Mouse (Mus musculus): ENCODE results near the gene Cst13. TPM values are rescaled to one million over a fixed set of nuclear protein-coding genes. Genes with fewer than 3 reads are reported as not detected.

The Cst13 gene
- polyA plus RNA-seq, 1 experiment = not detected

DNA sequence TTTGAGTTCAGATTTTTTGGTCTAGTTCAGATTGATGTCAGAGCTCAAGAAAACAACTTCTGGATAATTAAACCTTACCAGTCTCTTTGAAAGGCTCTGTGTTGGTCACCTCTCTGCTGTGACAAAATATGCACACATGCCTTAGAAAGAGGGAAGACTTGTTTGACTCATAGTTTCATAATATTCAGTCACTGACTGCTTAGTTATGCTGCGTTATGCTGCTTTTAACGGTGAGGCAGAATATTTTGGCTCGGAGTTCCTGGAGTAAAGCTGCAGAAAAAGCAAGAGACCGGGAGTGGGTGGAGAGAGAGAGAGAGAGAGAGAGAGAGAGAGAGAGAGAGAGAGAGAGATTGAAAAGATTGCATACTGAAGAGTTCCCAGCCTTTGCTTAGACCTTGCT, 41.1 kb downstream of the Cst13 start:
- TF ChIP-seq CTCF (IDR thresholded peaks at IDR 0.05; ENCODE audit: extremely low read depth, insufficient read length, insufficient replicate concordance, low read depth, low read length) (no peak), POLR2A (IDR thresholded peaks at IDR 0.05; ENCODE audit: low read depth, low read length) (no peak)
- Histone ChIP-seq H3K27me3 (ENCODE audit: control insufficient read depth, insufficient read depth, low read length) (no peaks in the 10 kb centered on the region), H3K36me3 (ENCODE audit: control insufficient read depth, insufficient read depth, low read length) (no peaks in the 10 kb centered on the region), H3K4me3 (ENCODE audit: low read depth, low read length) (no peak overlapping the region), H3K4me1 (ENCODE audit: control insufficient read depth, insufficient read depth, insufficient read length, low read length) (no peaks in the 10 kb centered on the region), H3K27ac (ENCODE audit: insufficient read depth, low read depth, low read length) (no peak overlapping the region; the same call in 1 of the 2 replicates)
- 79% methylated on average over 4 of the region's 4 CpGs for WGBS

DNA sequence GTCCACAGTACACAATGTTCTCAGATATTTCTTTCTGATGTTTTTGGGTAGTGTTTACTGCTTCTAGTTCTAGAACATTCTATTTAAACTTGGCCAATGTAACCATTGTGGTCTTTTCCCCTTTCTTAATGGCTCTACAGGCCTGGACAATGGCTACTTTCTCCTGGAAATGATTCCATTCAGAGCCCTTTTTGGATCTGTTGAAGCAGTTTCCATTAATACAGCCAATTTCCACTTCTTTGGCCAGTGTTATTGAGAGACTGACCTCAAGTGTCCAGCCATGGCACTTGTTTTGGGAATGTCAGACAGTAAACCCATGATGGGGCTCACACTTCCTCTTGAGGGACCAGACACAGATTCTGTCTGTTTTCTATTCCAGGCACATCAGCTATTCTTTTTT, 41.8 kb downstream of the Cst13 start:
- Histone ChIP-seq H3K27ac (ENCODE audit: insufficient read depth, low read depth, low read length) (no peak overlapping the region), H3K4me3 (ENCODE audit: low read depth, low read length) (no peak overlapping the region), H3K36me3 (ENCODE audit: control insufficient read depth, insufficient read depth, low read length) (no peaks in the 10 kb centered on the region), H3K27me3 (ENCODE audit: control insufficient read depth, insufficient read depth, low read length) (no peaks in the 10 kb centered on the region), H3K4me1 (ENCODE audit: control insufficient read depth, insufficient read depth, insufficient read length, low read length) (no peaks in the 10 kb centered on the region)
- TF ChIP-seq CTCF (IDR thresholded peaks at IDR 0.05; ENCODE audit: extremely low read depth, insufficient read length, insufficient replicate concordance, low read depth, low read length) (no peak), POLR2A (IDR thresholded peaks at IDR 0.05; ENCODE audit: low read depth, low read length) (no peak)

DNA sequence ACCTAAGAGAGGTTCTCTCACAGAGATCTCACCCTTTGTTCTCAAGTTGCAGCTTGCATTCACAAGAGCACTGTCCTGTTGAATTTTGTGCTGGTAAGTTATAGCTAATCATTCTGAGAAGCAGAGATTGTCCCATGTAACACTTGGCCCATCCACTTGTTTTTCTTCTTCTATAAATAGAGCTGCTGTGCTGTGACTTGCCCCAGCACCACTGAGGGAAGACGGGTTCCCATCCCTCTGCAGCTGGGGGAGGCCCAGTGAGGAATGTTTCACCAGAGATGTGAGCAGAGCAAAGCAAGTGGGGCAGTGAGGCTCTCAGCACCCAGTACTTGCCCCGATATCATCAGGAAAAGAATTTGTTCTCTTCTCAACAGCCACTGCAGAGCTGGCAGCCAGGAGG, 45.1 kb downstream of the Cst13 start, which contains the start of gene 9230104L09Rik:
9230104L09Rik (minus strand) TSS at position 73 of the 400 bp plus-strand sequence.
- 46% methylated on average over 2 of the region's 2 CpGs for WGBS
- Histone ChIP-seq H3K4me1 (ENCODE audit: control insufficient read depth, insufficient read depth, insufficient read length, low read length) (no peaks in the 10 kb centered on the region), H3K27me3 (ENCODE audit: control insufficient read depth, insufficient read depth, low read length) (no peaks in the 10 kb centered on the region), H3K4me3 (ENCODE audit: low read depth, low read length) (no peak within 1 kb of the TSS), H3K36me3 (ENCODE audit: control insufficient read depth, insufficient read depth, low read length) (no peaks in the 10 kb centered on the region), H3K27ac (ENCODE audit: insufficient read depth, low read depth, low read length) (no peak within 1 kb of the TSS)
- TF ChIP-seq POLR2A (IDR thresholded peaks at IDR 0.05; ENCODE audit: low read depth, low read length) = no peak
- TF ChIP-seq CTCF (IDR thresholded peaks at IDR 0.05; ENCODE audit: extremely low read depth, insufficient read length, insufficient replicate concordance, low read depth, low read length) = no peak

DNA sequence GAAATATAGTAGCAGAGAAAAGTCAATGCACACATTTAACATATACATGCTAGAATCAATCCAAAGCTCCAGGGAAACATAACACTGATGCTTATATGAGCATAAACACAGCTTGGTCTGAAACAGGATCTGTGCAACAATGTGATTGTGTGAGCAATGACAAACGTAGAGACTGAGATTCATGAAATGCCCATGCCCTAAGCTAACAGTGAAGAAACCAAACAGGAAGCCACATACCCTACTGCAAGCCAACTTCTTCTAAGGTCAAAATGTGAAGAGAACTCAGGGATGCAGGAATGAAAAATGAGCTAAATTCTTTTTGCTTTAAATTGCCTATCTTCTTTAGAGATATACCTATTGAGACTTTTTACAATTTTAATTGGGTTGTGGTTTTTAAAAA, 49.1 kb downstream of the Cst13 start:
- 58% methylated on average over 1 of the region's 1 CpGs for WGBS
- H3K27ac ChIP-seq (ENCODE audit: insufficient read depth, low read depth, low read length) = no peak overlapping the region

DNA sequence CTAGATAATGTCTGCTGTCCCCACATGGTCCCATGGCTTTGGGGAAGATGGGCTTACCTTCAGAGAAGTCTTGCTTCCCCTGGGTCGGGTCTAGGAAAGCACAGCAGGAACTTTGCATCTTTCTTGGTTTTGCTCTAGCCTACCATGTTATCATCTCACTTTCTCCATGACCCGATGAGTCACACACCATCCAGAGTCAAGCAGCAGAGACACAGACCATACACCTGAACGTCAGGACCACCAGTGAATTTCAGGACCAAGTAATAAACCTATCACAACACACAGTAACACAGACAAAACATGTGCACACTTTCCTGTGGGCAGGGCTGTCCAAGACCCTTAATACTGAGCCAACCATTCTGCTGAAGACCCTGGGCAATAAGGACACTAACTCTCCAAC, 50.6 kb downstream of the Cst13 start:
- WGBS = 82% methylated on average over 3 of the region's 3 CpGs
- H3K27me3 ChIP-seq (ENCODE audit: control insufficient read depth, insufficient read depth, low read length) = no peaks in the 10 kb centered on the region
- H3K4me1 ChIP-seq (ENCODE audit: control insufficient read depth, insufficient read depth, insufficient read length, low read length) = peaks cover 6% of the 10 kb centered on the region; the same call in 1 of the 2 replicates
- H3K4me3 ChIP-seq (ENCODE audit: low read depth, low read length) = no peak overlapping the region
- TF ChIP-seq CTCF (IDR thresholded peaks at IDR 0.05; ENCODE audit: extremely low read depth, insufficient read length, insufficient replicate concordance, low read depth, low read length) (no peak), POLR2A (IDR thresholded peaks at IDR 0.05; ENCODE audit: low read depth, low read length) (no peak)
- H3K27ac ChIP-seq (ENCODE audit: insufficient read depth, low read depth, low read length) = no peak overlapping the region
- peaks cover 4% of the 10 kb centered on the region for H3K36me3 ChIP-seq (ENCODE audit: control insufficient read depth, insufficient read depth, low read length)

More for the DNA sequence above, 49.1 kb downstream of the Cst13 start:
- peaks cover 4% of the 10 kb centered on the region for H3K36me3 ChIP-seq (ENCODE audit: control insufficient read depth, insufficient read depth, low read length)
- H3K4me3 ChIP-seq (ENCODE audit: low read depth, low read length) = no peak overlapping the region
- TF ChIP-seq CTCF (IDR thresholded peaks at IDR 0.05; ENCODE audit: extremely low read depth, insufficient read length, insufficient replicate concordance, low read depth, low read length) (no peak), POLR2A (IDR thresholded peaks at IDR 0.05; ENCODE audit: low read depth, low read length) (no peak)
- no peaks in the 10 kb centered on the region for H3K27me3 ChIP-seq (ENCODE audit: control insufficient read depth, insufficient read depth, low read length)
- no peaks in the 10 kb centered on the region for H3K4me1 ChIP-seq (ENCODE audit: control insufficient read depth, insufficient read depth, insufficient read length, low read length)

DNA sequence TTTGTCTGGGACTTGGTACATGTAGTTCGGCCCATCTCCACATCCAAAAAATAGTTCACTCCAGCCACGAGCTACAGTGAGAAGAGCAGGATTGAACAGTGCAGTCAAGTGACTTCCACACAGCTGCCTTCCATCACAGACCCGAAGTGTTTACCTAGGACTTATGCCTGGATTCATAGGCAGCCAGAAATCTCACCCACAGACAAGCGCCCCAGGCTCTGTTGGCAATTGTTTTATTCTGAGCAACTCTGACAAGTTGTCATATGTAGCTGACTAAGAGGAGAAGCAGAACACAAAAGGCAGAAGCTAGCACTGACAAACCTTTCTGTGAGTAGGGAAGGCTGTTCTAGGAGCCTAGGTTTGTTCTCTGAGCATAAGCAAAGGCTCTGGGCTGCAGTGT, 53.0 kb downstream of the Cst13 start:
- Histone ChIP-seq H3K4me1 (ENCODE audit: control insufficient read depth, insufficient read depth, insufficient read length, low read length) (peaks cover 8% of the 10 kb centered on the region; the same call in 1 of the 2 replicates), H3K4me3 (ENCODE audit: low read depth, low read length) (no peak overlapping the region), H3K27ac (ENCODE audit: insufficient read depth, low read depth, low read length) (peak overlapping the region; percentile 26), H3K27me3 (ENCODE audit: control insufficient read depth, insufficient read depth, low read length) (no peaks in the 10 kb centered on the region), H3K36me3 (ENCODE audit: control insufficient read depth, insufficient read depth, low read length) (peaks cover 4% of the 10 kb centered on the region)
- TF ChIP-seq POLR2A (IDR thresholded peaks at IDR 0.05; ENCODE audit: low read depth, low read length) (no peak), CTCF (IDR thresholded peaks at IDR 0.05; ENCODE audit: extremely low read depth, insufficient read length, insufficient replicate concordance, low read depth, low read length) (no peak)
- 55% methylated on average over 4 of the region's 4 CpGs for whole genome bisulfite sequencing

DNA sequence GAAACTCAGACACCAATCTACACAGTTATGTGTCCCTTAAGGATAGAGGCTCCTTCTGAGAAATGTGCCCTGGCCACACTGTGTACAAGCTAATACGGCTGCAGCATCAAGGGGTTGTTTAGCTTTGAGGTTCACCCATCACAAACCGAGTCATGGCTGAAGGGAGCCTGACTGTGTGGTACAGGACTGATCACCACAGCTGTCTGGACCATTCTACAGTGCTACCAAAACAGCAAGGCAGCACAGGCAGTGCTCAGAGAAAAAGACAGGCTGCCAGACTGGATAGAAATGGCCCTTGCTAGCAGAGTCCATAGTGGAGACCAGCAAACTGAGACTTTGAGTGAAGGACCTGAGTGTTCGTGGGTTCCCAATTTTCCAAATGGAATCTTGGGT, 54.3 kb downstream of the Cst13 start:
- Histone ChIP-seq H3K36me3 (ENCODE audit: control insufficient read depth, insufficient read depth, low read length) (peaks cover 4% of the 10 kb centered on the region), H3K4me1 (ENCODE audit: control insufficient read depth, insufficient read depth, insufficient read length, low read length) (peaks cover 8% of the 10 kb centered on the region; the same call in 1 of the 2 replicates), H3K4me3 (ENCODE audit: low read depth, low read length) (peak overlapping the region; percentile 54), H3K27me3 (ENCODE audit: control insufficient read depth, insufficient read depth, low read length) (no peaks in the 10 kb centered on the region), H3K27ac (ENCODE audit: insufficient read depth, low read depth, low read length) (peak overlapping the region; percentile 17; the same call in 1 of the 2 replicates)
- WGBS = 34% methylated on average over 3 of the region's 3 CpGs
- TF ChIP-seq CTCF (IDR thresholded peaks at IDR 0.05; ENCODE audit: extremely low read depth, insufficient read length, insufficient replicate concordance, low read depth, low read length) (no peak), POLR2A (IDR thresholded peaks at IDR 0.05; ENCODE audit: low read depth, low read length) (no peak)
